In genomic region chr12:83072181-83072887, GRCm38 (mm10) we compare ENCODE assay signal across 8 mouse cellular contexts.
DNase-seq lines count a peak whose midpoint lies in the region; ATAC-seq and TF ChIP-seq lines count a peak whose summit lies in the region.

No protein-coding gene starts in this region.

- intact Hi-C loops in heart, postnatal 25 days (cut with DNase I): loop anchor here (2.0 kb wide), 1 partner anchor 38 kb away; no protein-coding TSS in a partner anchor

- H3K27me3 ChIP-seq in Patski: no peaks in the 10 kb centered on the region
- no peaks in the 10 kb centered on the region for H3K27me3 ChIP-seq in hindbrain, embryonic 13.5 days
- H3K27me3 ChIP-seq in midbrain, embryonic 16.5 days (ENCODE audit: control insufficient read depth, insufficient read depth, low read depth, low read length): no peaks in the 10 kb centered on the region

- WGBS in hindbrain, embryonic 13.5 days: 54% methylated on average over 3 of the region's 3 CpGs
- 45% methylated on average over 3 of the region's 3 CpGs for WGBS in midbrain, embryonic 16.5 days

- POLR2A ChIA-PET in Patski (lab: Charles Lee): no interaction called here

- no peak overlapping the region for H3K4me2 ChIP-seq in hindbrain, embryonic 13.5 days
- H3K4me2 ChIP-seq in midbrain, embryonic 16.5 days (ENCODE audit: low read length): no peak overlapping the region

- no peaks in the 10 kb centered on the region for H3K36me3 ChIP-seq in hindbrain, embryonic 13.5 days
- no peaks in the 10 kb centered on the region for H3K36me3 ChIP-seq in midbrain, embryonic 16.5 days (ENCODE audit: control insufficient read depth, insufficient read depth, low read length)

- H3K4me1 ChIP-seq in hindbrain, embryonic 13.5 days (replicated peaks): peaks cover 29% of the 10 kb centered on the region
- peaks cover 16% of the 10 kb centered on the region for H3K4me1 ChIP-seq in midbrain, embryonic 16.5 days (ENCODE audit: control insufficient read depth, insufficient read depth, low read length)

- peak; percentile 31 for TF ChIP-seq CTCF in Patski (IDR thresholded peaks at IDR 0.05)

- no peaks in the 10 kb centered on the region for H3K9me3 ChIP-seq in hindbrain, embryonic 13.5 days
- H3K9me3 ChIP-seq in midbrain, embryonic 16.5 days (replicated peaks; ENCODE audit: control insufficient read depth, low read length, poor library complexity, severe bottlenecking): no peaks in the 10 kb centered on the region

- CTCF ChIA-PET in Patski (lab: Charles Lee): no interaction called here

- 0 out of 2 replicates have a peak overlapping the region, but pooled peaks have one; percentile 35 for H3K9ac ChIP-seq in hindbrain, embryonic 13.5 days
- no peak overlapping the region for H3K9ac ChIP-seq in midbrain, embryonic 16.5 days (ENCODE audit: low read depth, low read length)

- H3K4me3 ChIP-seq in hindbrain, embryonic 13.5 days: no peak overlapping the region
- no peak overlapping the region for H3K4me3 ChIP-seq in midbrain, embryonic 16.5 days (ENCODE audit: low read depth, low read length)

- in situ Hi-C loops in Patski (cut with MboI; ENCODE audit: low pct_unique_long_range_greater_than_20kb): no loop called here

- H3K27ac ChIP-seq in hindbrain, embryonic 13.5 days: peak overlapping the region; percentile 73
- H3K27ac ChIP-seq in midbrain, embryonic 16.5 days (ENCODE audit: low read length): peak overlapping the region; percentile 63

- no peak for ATAC-seq in Patski
- ATAC-seq in hindbrain, embryonic 13.5 days (ENCODE audit: low FRiP score): no peak
- no peak for ATAC-seq in midbrain, embryonic 16.5 days

- peak; percentile 86 for DNase-seq in heart, adult 11 months
- no peak for DNase-seq in heart, postnatal 25 days (ENCODE audit: low spot score)
- DNase-seq in Patski (ENCODE audit: low read depth, low spot score): no peak
- peak; percentile 32 for DNase-seq in embryo, embryonic 9.5 days (ENCODE audit: extremely low spot score)
- no peak for DNase-seq in testis, postnatal 10 days (ENCODE audit: low spot score)
- DNase-seq in adrenal gland, adult 2 months: no peak

Comparison
In these comparisons a context has a peak if more than half of its experiments do, and no peak if none do; other contexts are left out.
1. DNase-seq: peak in heart, adult 11 months (single experiment) and embryo, embryonic 9.5 days (single experiment); none in heart, postnatal 25 days (single experiment), Patski (single experiment), testis, postnatal 10 days (single experiment) and adrenal gland, adult 2 months (single experiment).